Mouse (Mus musculus) thymus, adult 2 months (tissue): ENCODE results near the gene Smo. TPM values are rescaled to one million over a fixed set of nuclear protein-coding genes. Genes with fewer than 3 reads are reported as not detected.

Experiments
- DNase-seq: peaks from one replicate; pipeline ENCODE4 v3.0.0; 2021
- H3K27ac ChIP-seq: fragments of 200-500 bp; 2 replicates; pipeline ENCODE4 v1.5.1; 2012; ENCODE audit warnings: low read length, control low read depth; ENCODE audit not compliant: control insufficient read depth, insufficient read depth
- H3K27me3 ChIP-seq: fragments of 200-500 bp; 2 replicates; pipeline ENCODE4 v1.6.1; 2012; ENCODE audit warnings: mild to moderate bottlenecking, low read length, moderate library complexity, mixed read lengths; ENCODE audit not compliant: control insufficient read depth, insufficient read depth
- H3K36me3 ChIP-seq: fragments of 200-500 bp; 2 replicates; pipeline ENCODE4 v1.6.1; 2012; ENCODE audit warnings: mild to moderate bottlenecking, low read length, moderate library complexity; ENCODE audit not compliant: control insufficient read depth, insufficient read depth
- H3K4me1 ChIP-seq: fragments of 200-500 bp; replicated peaks from 2 replicates; pipeline ENCODE4 v1.6.1; 2012; ENCODE audit warnings: low read length; ENCODE audit not compliant: control insufficient read depth, insufficient read depth
- H3K4me3 ChIP-seq: fragments of 200-500 bp; 2 replicates; pipeline ENCODE4 v1.5.1; 2012; ENCODE audit warnings: mild to moderate bottlenecking, low read length, control low read depth, moderate library complexity; ENCODE audit not compliant: control insufficient read depth, insufficient read depth
- CTCF ChIP-seq: fragments of 200-500 bp; IDR thresholded peaks from 2 replicates; pipeline ENCODE4 v1.5.1; 2012; ENCODE audit warnings: mild to moderate bottlenecking, control low read depth, low read length, moderate library complexity, borderline replicate concordance; ENCODE audit not compliant: control insufficient read depth, poor library complexity, insufficient read depth; ENCODE audit errors: extremely low read depth
- POLR2A ChIP-seq: fragments of 200-500 bp; IDR thresholded peaks from 2 replicates; pipeline ENCODE4 v1.6.1; 2012; ENCODE audit warnings: mild to moderate bottlenecking, low read length, control low read depth, moderate library complexity; ENCODE audit not compliant: control insufficient read depth, poor library complexity, insufficient read depth; ENCODE audit errors: extremely low read depth
- WGBS: fragments of 180-500 bp; shearing (Covaris S2); methylation state at CpG from one replicate; pipeline ENCODE4 v1.1.7; 2018; 5-methylcytosine and 5-hydroxymethylcytosine counted together
- polyA plus RNA-seq: library from polyadenylated mRNA; depleted of rRNA; stranded (reverse); fragments of >200 nt; gene quantifications from 2 replicates; pipeline ENCODE4 v1.2.3, GENCODE M21; 2012; rRNA removed

The Smo gene
- polyA plus RNA-seq = 48.9 and 51.4 TPM in 2 replicates

DNA sequence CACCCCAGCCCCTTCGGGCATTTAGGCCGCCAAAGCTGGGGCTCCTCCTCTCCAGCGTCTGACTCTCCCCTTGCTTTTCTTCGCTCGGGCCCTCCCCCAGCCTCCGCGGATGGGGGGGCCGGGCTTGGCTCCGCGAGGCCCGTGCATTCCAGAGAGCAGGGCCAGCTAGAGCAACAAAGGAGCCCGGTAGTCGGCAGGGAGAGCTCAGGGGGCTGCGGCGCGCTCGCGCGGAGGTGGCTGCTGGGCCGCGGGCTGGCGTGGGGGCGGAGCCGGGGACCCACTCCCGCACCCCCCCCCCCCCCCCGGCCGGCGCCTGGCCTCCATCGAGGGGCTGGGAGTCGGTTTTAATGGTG lies at the start of gene Smo:
TSS of gene Smo (plus strand) at position 168 of the 353 bp plus-strand sequence.
- Histone ChIP-seq H3K27ac (no peak within 1 kb of the TSS), H3K4me3 (peak within 1 kb of the TSS; percentile 67), H3K27me3 (no peaks in the 10 kb centered on the region), H3K4me1 (peaks cover 20% of the 10 kb centered on the region), H3K36me3 (no peaks in the 10 kb centered on the region)
- under 1% methylated on average over 28 of the region's 30 CpGs for WGBS
- DNase-seq = peak; percentile 75
- TF ChIP-seq POLR2A (0 out of 2 replicates have a peak, but pooled peaks have one; percentile 38), CTCF (no peak)

DNA sequence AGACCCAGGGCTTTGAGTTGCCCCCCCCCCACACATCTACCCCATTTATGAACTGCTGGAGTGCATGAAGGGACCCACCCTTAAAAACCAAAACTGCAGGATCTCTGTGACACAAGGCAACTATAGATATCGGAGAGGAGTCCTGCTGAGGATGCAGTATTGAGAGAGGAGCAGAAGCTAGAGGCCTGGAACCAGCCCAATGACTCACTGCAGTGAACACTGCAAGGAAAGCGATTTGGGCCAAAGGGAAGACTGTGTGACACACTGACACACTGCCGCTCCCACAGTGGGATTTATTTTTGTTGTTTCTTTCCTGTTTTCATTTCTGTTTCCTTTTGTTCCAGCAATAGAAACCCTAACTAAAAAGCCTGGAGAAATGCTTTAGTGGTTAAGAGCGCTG lies 49.4 kb upstream of the Smo start:
- no peak for TF ChIP-seq CTCF
- TF ChIP-seq POLR2A = no peak
- H3K27me3 ChIP-seq = no peaks in the 10 kb centered on the region
- no peak overlapping the region for H3K4me3 ChIP-seq
- no peak overlapping the region for H3K27ac ChIP-seq
- no peaks in the 10 kb centered on the region for H3K4me1 ChIP-seq
- H3K36me3 ChIP-seq = no peaks in the 10 kb centered on the region
- DNase-seq = no peak
- WGBS = 86% methylated on average over 4 of the region's 4 CpGs

GRCm38 (mm10) chr6:29689458-29689857 lies 45.8 kb upstream of the Smo start:
- no peak for DNase-seq
- no peak for TF ChIP-seq CTCF
- TF ChIP-seq POLR2A = no peak
- H3K27me3 ChIP-seq = peaks cover 3% of the 10 kb centered on the region; the same call in 1 of the 2 replicates
- 94% methylated on average over 8 of the region's 8 CpGs for WGBS
- H3K27ac ChIP-seq = no peak overlapping the region
- no peaks in the 10 kb centered on the region for H3K36me3 ChIP-seq
- no peak overlapping the region for H3K4me3 ChIP-seq
- H3K4me1 ChIP-seq = peaks cover 6% of the 10 kb centered on the region

DNA sequence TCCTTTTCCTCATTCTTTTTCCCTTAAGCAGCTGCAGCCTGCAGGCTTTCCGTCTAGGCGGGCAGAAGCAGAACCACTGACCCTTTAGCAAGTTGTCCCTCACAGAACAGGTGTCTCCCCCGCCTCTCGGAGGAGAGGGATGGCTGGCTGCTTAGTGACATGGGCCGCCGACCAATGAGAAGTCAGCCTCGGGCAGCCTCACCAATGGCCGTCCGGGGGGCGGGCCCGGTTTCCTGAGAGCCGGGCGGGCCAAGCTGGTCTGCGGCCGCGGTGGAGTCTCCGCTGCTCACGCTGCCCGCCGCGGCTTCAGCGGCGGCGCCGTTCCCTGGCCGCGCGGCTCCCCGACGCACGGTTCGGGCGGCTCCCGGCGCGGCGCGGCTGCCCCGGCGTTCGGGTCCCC lies 41.4 kb upstream of the Smo start, which contains the start of gene Tspan33:
TSS of gene Tspan33 (plus strand) at position 270 of the 400 bp plus-strand sequence.
- 2% methylated on average over 41 of the region's 41 CpGs for WGBS
- peak within 1 kb of the TSS; percentile 47 for H3K4me3 ChIP-seq
- peaks cover 8% of the 10 kb centered on the region for H3K4me1 ChIP-seq
- no peak within 1 kb of the TSS for H3K27ac ChIP-seq
- H3K36me3 ChIP-seq = no peaks in the 10 kb centered on the region
- no peak for TF ChIP-seq POLR2A
- no peak for TF ChIP-seq CTCF
- DNase-seq = peak; percentile 89
- peaks cover 3% of the 10 kb centered on the region; the same call in 1 of the 2 replicates for H3K27me3 ChIP-seq

DNA sequence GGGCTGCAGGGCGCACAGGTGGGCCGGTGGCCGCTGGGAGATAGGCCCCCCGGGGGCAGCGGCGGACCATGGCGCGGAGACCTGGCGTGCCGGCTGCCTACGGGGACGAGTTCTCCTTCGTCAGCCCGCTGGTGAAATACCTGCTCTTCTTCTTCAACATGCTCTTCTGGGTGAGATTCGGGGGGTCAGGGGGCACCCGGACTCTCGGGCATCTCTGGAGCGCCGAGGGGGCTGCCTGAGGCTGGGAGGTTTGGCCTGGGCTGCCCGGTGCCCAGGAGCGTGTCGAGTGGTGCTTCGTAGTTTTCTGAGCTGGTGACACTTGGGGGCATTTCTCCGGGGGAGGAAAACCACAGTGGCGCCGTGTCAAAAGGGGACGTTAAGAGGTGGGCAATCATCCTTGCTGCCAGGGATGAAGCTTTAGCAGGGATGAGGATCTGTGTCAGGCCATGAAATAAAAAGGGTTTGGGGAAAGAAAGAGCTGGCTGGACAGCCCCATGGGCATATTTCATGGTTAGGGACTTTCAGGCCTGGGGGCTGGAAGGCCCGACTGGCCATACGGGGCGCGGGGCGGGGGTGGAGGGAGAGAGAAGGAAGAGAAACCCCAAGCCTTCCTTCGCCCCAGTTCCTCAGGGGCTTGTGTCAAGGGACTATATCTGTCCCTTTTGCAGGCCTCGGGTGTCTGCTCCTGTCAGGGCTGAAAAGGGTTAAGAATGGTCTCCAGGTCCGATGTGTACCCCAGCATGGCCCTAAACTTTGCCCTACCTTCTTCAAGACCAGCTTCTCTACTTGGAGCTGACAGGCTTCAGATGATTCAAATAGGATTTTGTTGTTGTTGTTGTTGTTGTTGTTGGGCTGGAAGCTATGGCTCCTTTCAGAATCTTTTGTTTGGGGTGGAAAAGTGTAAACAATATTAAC lies 40.7 kb upstream of the Smo start:
- Histone ChIP-seq H3K36me3 (no peaks in the 10 kb centered on the region), H3K27ac (no peak overlapping the region), H3K4me3 (peak overlapping the region; percentile 46), H3K27me3 (peaks cover 3% of the 10 kb centered on the region; the same call in 1 of the 2 replicates), H3K4me1 (peaks cover 8% of the 10 kb centered on the region)
- 13% methylated on average over 35 of the region's 35 CpGs for WGBS
- DNase-seq = no peak
- TF ChIP-seq CTCF = no peak

- no peak for TF ChIP-seq POLR2A
- no peak for TF ChIP-seq CTCF
- peaks cover 8% of the 10 kb centered on the region for H3K4me1 ChIP-seq
- no peak overlapping the region for H3K27ac ChIP-seq
- no peaks in the 10 kb centered on the region for H3K36me3 ChIP-seq
- WGBS = 95% methylated on average over 3 of the region's 3 CpGs
- no peak overlapping the region for H3K4me3 ChIP-seq
- DNase-seq = no peak
- peaks cover 3% of the 10 kb centered on the region; the same call in 1 of the 2 replicates for H3K27me3 ChIP-seq
Measured at GRCm38 (mm10) chr6:29695290-29695674, 40.0 kb upstream of the Smo start.

- no peak overlapping the region for H3K27ac ChIP-seq
- 46% methylated on average over 7 of the region's 7 CpGs for WGBS
- no peaks in the 10 kb centered on the region for H3K36me3 ChIP-seq
- H3K4me1 ChIP-seq = peaks cover 8% of the 10 kb centered on the region
- peaks cover 3% of the 10 kb centered on the region; the same call in 1 of the 2 replicates for H3K27me3 ChIP-seq
- TF ChIP-seq CTCF = no peak
- no peak for TF ChIP-seq POLR2A
- H3K4me3 ChIP-seq = no peak overlapping the region
- no peak for DNase-seq
Measured at GRCm38 (mm10) chr6:29695975-29696374, 39.3 kb upstream of the Smo start.
